Mouse (Mus musculus) forelimb bud, embryonic 11.5 days (tissue): ENCODE measurements around the gene Serinc5.
"Not testable (repeated sequence)": the region's sequence is repeated elsewhere in the genome, so short reads cannot be mapped to it uniquely, and the experiment has no call there.

ENCODE experiments used
- DNase-seq: peaks from one replicate; pipeline ENCODE4 v3.0.0-alpha.2; 2012; ENCODE audit warnings: low read depth, low spot score

Gene Serinc5

DNA sequence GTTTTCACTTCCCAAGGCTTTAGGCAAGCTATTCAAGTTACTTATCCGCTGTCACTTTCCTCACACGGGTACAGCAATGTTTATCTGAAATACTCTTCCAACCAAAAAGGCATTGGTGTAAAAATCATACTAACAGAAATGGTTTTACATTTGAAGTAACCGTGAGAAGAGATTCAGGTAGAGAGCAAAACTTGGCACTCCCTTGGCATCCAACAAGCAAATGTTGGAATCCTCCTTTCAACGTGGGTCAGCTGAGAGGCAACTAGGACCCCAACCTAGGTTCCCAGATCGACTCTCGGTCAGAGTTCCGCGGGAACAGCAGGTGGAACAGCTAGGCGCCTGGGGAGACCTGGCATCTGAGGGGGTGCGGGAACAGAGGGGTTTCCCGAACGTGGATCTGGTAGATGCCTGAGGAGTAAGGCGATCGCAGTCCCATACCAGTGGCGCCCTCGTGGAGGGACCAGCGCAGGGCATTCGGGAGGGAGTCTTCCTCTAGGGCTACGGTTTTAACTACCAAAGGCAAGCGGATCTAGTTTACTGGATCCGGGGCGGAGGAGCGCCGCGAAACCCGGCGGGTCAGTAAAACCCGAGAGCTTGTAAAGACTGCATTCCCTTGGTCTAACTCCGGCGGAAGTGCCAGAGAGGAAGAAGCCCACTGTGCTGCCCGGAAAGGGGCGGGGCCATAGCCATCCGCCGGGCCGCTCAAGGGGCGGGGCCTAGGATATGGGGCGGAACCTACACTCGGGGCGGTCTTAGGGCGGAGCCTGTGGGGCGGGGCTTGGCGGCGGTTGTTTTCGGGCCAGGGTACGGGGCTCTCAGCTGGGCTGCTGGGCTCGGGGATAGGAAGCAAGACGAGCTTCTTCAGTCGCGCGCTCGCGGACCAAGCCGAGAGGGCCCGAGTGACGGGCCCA, at the start of gene Serinc5:
TSS of gene Serinc5 (plus strand) at position 781 of the 911 bp plus-strand sequence.
- DNase-seq, result peak; percentile 95

DNA sequence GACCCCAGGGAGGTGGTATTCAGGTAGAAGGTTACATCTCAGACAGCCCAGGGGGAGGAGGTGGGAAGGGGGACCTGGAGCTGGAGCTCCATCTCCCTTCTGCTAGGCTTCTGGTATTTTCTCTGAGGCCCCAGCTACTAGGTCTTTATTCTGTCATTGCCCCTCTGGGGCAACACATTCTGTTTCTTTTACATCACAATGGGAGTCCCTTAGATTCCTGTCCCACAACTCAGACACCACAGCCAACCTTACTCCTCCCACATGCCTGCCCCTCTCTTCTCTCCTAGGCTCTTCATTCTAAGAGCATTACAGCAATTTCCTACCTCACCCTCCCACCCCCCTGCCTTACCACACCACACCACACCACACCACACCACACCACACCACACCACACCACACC, 34.8 kb upstream of the Serinc5 start, which contains the start of gene Spz1:
TSS of gene Spz1 (minus strand) at position 101 of the 400 bp plus-strand sequence.
- DNase-seq, result no peak

DNA sequence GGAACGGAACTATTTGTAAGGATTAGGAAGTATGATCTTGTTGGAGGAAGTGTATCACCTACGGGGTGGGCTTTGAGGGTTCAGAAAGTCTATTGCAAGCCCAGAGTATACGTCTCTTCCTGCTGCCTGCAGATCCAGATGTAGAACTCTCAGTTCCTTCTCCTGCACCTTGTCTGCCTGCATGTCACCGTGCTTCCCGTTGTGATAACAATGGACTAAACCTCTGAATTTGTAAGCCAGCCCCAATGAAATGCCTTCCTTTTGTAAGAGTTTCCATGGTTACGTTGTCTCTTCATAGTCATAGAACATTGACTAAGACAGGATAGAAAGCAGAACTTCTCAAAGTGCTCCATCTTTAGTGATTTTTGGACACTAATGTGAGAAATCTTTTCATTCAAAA, 34.2 kb upstream of the Serinc5 start:
- DNase-seq, result no peak

DNA sequence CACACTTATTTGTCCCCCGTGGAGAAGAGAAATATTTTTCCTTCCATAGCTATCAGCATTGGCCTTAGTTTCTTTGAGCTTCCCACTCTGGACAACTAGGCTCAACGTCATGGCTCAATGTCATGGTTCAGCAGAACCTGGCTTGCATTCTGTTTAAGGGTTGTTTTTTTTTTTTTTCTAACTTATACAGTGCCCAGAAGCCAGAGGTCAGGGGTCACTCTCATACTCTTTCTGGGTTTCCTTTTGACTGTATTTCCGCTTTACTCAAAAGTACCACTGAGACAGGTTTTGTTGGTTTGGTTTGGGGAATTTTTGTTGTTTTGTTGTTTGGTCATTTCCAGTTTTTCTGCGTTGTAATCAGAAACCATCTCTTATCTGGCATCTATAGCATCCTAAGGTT, 32.7 kb upstream of the Serinc5 start:
- DNase-seq, result no peak

DNA sequence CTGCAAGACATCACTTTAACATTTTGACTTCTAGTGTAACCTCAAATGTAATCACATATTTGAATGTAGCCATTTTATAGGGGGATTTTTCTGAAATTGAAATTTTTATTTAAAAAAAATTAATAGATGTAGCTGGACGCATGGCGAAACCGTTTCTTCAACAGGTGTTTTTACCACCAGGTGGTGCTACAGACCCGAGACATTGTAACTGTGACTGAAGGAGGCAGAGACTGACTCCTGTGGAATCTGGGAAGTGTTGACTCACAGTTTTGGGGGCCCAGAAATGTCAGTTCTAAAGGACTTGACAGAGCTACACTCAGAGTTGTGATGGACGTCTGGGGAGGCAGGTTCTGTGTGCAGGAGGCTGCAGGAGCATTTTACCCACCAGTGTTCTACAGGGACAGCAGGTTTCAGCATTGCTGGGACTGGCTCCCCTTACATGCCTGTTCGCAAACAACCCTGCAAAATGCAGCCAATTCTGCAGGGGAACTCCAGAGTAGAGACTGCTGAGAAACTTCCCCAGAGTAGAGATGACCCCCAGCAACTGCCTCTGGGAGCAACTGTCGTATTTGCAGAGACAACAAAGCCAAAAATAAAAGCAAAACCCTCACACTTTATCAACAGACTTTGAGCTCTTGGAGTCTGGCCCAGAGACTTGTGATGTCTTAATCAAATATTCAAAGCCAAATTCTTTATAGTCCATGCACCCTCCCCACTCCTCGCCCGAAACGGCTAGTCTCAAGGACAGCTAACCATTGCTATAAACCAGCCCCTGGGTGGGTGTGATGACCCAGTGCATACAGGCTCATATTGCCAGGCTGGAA, 30.5 kb upstream of the Serinc5 start:
- DNase-seq, result peak; percentile 70

DNA sequence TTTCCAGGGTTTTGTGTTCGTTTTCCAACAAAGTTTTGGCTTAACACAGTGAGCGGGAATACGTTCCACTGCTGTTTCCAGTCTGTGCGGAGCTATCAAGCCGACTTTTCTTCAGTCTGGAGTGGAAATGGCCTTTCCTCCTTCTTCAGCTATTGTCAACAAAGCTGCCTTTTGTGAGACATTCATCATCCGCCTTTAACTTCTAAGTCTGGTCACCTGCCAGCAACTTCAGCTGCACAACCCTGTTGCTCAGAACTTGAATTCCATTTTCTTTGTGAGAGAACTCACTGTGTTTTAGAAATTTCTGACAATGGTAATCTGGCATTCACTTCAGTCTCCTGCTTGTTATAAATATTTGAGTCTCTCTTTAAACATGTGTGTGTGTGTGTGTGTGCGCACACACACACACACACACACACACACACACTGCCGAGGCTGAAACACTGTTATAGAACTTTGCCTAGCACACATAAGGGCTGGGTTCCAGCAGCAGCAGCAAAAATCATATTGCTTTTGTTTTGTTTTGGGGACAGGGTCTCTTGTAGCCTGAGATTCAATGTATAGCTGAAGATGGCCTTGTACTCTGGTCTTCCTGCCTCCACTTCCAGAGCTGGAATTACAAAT, 26.7 kb upstream of the Serinc5 start:
- DNase-seq, result no peak

DNA sequence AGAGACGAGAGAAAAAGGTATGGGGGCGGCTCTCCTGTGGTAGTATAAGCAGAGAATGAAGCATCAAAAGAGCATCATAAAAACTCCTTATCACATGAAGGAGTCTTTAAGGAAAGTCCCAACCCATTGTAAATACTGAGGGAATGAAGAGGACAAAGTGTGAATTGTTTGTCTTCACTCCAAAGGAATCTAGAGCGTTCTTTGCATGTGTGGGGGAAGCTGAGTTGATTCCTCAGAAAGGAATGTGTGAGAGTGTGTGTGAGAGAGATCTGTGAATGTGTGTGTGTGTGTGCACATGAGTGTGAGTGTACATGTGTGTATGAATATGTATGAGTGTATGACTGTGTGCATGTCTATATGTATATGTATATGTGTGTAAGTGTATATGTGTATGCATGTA, 22.2 kb upstream of the Serinc5 start:
- no peak for DNase-seq

DNA sequence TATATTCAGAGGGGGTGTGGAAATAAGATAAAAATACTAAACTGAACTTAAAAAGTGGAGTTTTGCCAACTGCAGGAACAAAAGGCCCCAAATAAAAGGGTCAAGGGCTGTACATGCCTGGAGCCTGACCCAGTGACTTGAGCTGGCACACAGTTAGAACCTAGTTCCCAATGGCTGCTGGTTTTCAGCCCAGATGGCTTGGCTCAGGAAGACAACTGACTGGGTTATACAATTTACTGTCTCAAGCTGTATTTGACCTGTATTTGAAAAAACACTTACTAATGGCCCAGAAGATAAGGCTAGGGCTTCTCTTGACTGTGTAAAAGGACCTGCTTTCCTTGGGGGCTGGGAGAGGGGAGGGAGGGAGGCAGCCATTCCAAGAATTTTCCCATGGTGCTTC, 21.6 kb upstream of the Serinc5 start:
- DNase-seq, result no peak

DNA sequence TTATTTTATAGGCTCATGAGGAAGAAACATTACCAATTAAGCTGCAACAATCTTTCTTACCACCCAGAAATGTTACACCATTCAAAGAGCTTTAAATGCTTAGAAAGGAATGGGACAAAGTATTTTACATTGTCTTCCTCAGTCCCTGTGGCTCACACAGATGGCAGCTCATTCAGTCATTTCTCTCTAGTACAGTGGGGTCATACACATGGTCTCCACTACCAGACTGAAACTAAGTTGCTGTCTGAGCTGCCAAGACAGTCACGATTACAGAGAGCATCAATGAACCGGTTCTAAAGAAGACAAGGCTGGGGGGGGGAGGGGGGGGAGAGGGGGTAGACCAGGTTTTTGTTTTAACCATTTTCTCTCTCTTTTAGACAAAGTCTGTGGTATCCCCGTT, 19.7 kb upstream of the Serinc5 start:
- DNase-seq, result no peak

DNA sequence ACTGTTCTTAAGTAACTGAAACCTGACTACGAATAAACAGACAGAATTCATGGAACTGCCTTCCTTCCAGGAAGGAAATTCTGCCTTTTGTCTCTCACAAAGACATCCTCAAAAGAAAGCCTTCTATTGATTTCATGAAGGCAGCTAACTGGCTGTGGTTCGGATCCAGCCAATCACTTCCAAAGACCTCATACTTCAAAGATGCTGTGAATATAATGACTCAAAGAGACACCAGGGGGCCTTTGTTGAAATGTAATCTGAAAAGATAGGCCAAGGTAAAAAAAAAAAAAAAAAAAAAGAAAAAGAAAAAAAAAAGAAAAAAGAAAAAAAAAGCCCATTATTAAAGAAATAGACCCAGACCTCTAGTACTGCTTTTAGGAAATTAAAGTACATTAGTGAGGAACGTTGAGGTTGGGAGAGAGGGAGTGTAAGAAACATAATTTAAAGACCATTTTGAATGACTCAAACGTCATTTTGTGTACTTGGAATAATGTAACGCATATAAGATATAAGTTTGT, 18.6 kb upstream of the Serinc5 start:
- DNase-seq, result no peak

DNA sequence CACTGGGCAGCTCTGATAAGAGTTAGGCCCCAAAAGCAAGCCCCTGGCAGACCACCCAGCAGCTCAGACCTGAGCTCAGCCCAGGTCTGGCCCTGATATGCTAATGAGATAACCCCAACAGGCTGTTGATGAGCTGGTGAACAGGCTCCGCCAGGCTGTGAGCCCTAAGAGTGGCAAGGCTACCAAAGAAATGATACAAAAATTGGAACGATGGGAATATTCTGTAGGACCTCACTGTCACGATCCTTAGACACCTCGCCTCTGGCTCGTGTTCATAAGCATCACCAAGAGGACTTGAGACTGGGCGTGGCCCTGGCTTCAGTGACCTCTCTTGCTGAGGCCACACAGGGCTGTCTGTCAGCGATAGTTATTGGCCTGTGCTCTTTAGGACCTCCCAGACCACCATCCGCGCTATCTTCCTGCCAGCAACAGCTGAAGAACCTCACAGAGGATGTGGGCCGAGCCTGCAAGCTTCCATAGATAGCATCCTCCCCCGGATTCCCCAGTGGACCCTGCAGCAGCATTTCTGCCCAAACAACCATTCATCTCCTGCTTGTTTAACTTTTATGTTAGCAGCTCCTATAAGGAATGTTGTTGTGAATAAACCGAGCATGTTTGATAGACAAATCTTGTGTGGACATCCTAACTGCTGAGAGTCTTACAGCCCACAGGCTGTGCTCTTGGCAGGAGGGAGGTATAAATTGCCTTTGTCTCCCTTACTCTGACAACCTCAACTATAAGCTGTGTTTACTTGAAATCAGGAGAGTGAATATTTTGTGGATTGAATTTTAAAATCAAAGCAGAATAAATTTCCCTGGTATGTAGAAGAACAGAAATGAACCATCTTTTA, 17.9 kb upstream of the Serinc5 start:
- DNase-seq, result no peak

DNA sequence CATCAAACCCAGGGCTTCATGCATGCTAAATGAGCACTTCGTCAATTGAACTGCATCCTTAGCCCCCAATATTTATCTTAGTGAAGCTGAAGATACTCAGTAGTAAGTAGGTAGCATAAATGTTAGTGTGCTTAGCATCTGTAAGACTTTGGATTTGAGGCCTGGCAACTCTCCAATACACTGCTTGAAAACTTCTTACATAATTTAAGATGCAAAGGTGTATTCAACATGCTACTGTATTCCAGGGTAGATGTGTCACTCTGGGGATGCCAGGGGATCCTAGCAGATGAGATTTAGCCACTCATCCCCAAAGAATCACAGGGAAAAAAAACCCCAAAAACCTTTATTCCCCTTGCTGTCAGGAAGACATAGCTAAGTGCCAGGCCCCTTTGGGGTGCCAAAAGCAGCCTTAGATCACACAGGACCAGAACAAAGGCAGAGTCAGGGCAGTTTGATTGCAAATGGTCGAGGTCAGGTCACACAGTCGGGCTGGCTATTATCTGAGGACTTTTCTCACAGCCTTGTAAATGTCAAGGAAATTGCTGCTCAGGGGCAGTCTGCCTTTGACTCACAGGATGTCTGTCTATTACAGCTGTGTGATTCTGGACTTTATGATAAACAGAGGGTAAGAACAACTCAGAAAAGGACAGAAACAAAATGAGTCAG, 17.0 kb upstream of the Serinc5 start:
- peak; percentile 51 for DNase-seq

DNA sequence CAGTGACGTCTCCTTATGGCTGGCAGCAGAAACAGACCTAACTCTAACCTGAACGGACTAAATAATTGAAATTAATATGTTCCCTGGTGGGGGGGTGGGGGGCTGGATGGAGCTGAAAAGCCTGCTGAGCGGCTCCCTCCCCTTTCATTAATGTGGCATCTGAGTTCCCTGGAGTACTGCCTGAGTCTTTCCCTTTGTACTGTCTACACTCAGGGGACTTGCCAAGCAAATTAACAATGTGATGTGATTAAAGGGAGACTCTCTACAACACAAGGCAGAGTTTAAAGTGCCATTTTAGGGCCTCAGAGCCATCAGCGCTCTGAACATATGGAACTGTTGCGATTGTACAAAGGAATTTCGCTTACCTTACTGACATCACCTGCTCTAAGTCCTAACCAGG, 16.4 kb upstream of the Serinc5 start:
- DNase-seq, result peak; percentile 8

DNA sequence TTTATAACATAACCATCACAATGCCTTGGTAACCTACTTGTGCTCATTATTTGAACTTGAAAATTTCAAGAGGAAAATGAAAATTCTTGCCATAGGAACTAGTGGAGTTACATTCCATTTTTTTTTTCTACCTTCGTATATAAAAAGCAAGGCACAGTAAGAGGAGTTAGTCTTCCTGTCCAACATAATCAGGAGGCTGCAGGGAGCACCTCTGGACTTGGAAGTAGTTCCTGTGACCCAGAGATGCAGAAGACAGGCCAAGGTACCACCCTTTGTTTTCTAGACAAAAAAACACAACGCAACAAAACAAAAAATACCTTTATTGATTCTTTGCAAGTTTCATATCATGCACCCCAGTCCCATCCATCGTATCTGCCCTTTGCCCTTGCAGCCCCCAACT, 16.0 kb upstream of the Serinc5 start:
- no peak for DNase-seq

DNA sequence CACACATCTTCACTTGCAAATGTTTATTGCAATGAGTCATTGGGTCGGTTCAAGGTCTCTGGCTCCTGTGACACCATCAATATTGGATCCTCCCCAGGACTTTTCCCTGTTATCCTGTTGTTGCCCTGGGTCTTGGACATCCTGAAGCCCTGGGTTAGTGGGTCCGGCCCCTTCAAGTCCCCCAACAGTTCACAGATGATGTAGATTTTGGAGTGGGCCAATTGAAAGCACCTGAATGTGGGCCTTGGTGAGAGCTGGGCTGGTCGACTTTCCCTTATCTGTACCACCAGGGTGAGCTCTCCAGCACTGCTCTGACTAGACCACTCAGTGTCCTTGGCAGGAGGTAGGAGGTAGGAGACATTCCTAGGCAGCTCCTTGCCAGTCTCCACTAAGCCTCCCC, 15.5 kb upstream of the Serinc5 start:
- DNase-seq, result no peak

DNA sequence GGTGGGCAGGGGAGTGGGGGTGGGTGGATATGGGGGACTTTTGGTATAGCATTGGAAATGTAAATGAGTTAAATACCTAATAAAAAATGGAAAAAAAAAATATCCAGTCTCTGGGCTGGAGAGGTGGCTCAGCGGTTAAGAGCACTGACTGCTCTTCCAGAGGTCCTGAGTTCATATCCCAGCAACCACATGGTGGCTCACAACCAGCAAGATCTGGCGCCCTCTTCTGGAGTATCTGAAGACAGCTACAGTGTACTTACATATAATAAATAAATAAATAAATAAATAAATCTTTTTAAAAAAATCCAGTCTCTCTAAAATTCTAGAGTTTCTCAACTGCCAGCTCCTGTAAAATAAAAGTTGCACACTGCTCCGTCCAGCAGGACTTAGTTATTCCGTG, 5.6 kb upstream of the Serinc5 start:
- DNase-seq, result not testable (repeated sequence)

DNA sequence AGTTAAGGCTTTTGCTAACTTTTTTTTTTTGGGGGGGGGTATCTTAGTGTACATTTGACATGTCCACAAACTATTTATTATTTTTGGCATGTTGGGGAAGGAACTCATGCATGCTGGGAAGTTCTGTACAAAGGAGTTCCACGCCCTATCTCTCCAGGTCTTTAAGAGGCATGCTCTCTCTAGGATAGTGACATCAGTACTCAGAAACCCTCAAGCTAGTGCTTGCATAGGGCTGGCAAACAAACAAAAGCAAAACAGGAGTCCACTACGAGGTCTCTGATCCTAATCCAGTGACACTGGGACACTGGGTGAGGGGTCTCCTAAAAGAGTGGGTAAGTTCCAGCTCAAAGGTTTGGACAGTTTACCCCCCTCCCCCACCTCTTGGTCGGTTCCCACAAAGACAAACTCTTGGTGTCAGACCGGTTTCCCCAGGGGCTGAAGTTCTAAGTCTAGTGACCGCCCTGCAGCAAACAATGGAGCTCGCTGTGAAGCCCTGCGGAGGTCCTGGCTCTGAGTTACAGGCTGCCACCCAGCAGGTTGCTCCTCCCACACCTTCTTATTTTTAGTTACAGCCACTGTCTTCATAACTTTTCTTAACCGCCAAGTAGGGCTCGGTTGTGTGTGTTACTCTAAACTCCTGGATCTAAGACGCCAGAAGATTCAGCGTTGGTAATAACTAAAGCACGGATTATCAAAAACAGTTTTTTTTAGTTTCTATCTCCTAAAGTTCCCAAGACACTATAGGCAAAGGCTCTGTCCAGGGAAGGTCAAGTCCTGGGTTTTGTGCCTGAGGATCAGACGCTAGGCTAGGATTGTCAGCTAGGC, 1.2 kb upstream of the Serinc5 start:
- peak; percentile 19 for DNase-seq

DNA sequence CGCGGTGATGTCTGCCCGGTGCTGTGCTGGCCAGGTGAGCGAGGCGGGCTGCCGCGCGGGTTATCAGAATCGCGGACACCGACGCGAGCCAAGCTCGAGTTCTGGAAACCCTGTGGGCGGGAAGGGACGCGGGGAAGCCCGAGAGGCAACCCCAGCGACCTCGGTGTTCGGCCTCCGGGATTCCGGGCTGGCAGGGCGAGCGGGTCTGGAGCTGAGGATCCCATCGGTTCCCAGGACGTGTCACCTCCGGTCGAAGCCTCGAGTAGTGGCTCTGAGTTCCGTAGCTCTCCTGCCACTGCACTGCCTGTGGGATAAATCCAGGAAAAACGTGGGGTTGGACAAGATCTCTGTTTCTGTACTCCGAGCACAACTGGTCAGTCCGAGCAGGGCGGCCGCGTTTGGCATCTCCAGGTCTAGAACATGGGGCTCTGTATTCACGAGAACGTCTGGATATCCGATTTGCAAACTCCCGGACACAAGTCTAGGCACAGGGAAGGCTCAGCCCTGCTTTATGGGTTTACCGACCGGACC, 428 bp downstream of the Serinc5 start:
- DNase-seq, result peak; percentile 40

DNA sequence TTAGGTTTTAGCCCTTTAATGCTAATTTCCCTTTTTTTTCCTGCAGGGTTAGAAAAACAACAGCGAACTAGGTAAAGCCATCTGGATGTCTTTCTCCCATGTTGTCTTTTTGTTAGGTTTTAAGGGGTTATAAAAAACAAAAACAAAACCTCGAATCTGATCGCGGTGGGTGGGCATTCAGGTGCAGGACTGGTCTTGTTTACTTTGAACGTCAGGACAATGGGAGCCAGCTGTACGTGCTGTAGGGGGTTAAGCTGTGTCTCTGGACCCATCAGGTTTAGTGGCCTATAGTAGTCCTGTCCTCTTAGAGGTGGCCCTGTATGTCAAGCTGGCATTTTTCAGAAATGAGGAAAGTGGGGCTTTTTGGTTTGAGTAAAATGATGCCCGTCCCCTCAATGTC, 1.0 kb downstream of the Serinc5 start:
- peak; percentile 21 for DNase-seq
